Mouse (Mus musculus) frontal cortex, postnatal 10 days (tissue): ENCODE data around the gene Alkbh6.

Experiments used
- DNase-seq, 2 experiments: peaks; one replicate each; pipeline ENCODE4 v3.0.0; 2022; ENCODE audit warnings: low spot score in 2 of 2, mixed read lengths in 1 of 2

Alkbh6 gene

DNA sequence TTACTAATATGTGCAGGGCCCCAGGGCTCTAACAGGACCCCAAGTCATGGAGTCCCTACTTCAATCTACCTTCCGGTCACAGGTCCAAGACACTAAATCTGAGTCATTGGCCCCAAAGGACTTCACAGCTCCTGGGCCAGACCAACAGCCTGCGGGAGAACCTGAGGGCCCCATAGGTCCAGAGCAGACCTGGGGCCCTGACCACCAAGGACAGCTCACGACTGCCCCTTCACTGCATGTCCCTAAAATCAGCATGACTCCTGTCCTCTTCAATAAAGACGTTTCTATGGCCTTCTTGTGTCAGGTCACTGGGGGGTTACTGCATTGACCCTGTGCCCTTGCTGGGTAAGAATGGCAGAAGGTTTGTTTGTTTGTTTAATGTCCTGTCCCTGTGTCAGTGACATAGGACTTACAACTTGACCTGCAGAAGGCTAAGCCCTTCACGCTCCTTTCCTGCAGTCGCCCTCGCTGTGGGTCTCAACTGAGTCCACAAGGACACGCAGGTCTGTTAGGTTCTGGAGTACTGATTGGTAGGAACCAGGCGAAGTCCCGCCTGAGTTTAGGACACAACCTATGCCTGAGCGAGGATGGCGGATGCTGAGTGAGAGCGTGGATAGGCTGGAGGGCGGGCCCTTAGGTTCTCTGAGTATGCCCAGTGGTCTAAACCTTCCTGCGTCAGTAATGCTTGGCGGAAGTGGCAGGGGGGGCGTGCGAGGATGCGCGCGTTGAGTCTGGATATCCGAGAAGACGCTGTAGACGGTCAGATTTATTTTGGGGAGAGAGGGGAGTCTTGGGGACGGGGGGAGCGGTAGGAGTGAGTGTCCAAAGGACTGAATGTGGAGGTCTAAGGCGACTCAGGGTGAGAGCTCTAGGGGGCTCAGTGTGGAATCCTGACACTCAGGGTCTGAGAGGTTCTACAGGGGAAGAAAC is at the start of gene Alkbh6:
TSS of gene Alkbh6 (plus strand) at position 642 of the 930 bp plus-strand sequence.
- peak; percentile 94 to 95 for DNase-seq

- no peak for DNase-seq
These were observed 43.5 kb upstream of the Alkbh6 start for GRCm38 (mm10) chr7:30265041-30265440.

- DNase-seq = no peak
These were observed 43.0 kb upstream of the Alkbh6 start for GRCm38 (mm10) chr7:30265531-30265930.

- no peak for DNase-seq
These were observed 42.6 kb upstream of the Alkbh6 start for GRCm38 (mm10) chr7:30265935-30266334.

- no peak for DNase-seq
These were observed 41.7 kb upstream of the Alkbh6 start for GRCm38 (mm10) chr7:30266780-30267179.

DNA sequence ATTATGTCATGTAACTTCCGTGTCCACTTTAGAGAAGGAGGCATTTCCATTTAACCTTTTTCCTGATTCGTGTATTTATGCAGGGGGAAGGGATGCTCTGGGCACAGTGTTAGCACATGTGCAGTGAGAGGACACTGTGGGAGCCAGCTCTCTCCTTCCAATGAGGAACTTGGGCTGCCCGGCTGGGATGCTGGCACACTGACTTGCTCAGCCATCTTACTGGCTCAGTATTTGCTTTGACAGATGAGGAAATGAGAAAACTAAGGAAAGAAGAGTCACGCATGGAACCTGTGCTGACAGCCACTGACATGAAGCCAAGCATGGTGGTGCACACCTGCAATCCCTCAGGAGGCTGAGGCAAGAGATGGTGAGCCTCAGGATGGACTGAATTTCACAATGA is 38.9 kb upstream of the Alkbh6 start:
- no peak for DNase-seq

DNA sequence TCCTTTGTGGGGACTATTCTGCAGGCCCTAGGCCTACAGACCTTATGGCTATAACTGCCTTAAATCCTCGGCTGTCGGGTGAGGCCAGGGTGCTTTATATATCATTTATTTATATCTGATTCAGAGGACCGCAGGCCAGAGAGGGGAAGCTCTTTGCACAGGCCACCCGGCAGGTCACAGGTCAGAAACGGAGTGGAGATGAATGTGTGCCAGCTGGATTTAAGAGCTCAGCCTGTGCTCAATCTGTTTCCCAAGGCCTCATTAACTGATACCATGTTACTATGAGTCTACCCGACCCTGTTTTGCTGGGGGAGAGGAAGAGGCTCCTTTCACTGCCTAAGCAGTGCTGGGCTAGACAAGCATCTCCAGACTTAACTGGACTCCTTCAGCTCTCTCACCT is 34.1 kb upstream of the Alkbh6 start:
- DNase-seq = no peak

DNA sequence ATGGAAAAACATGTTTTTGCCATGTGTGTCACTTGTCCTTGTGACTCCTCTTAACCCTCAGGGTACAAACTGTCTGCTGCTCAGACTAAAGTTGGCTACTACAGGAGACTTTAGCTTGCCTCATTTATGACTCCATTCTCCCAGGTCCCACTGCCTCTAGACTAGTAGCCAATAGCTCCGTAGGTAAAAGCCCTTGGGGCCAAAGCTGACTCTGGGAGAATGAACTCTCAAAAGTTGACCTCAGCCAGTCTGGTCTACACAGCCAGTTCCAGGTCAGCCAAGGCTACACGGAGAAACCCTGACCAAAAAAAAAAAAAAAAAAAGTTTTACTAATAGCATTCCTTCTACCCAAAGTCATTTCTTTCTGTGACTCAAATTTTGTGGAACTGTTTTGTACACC is 29.6 kb upstream of the Alkbh6 start:
- DNase-seq = no peak

- no peak for DNase-seq
These were observed 29.0 kb upstream of the Alkbh6 start for GRCm38 (mm10) chr7:30279536-30279935.

GRCm38 (mm10) chr7:30279951-30280669 is 28.4 kb upstream of the Alkbh6 start, which contains the start of the genes Thap8 and Wdr62:
Gene Thap8, plus strand, starts transcription at chr7:30280094.
Gene Wdr62, minus strand, starts transcription at chr7:30280419.
- DNase-seq = peak; percentile 79 to 89

DNA sequence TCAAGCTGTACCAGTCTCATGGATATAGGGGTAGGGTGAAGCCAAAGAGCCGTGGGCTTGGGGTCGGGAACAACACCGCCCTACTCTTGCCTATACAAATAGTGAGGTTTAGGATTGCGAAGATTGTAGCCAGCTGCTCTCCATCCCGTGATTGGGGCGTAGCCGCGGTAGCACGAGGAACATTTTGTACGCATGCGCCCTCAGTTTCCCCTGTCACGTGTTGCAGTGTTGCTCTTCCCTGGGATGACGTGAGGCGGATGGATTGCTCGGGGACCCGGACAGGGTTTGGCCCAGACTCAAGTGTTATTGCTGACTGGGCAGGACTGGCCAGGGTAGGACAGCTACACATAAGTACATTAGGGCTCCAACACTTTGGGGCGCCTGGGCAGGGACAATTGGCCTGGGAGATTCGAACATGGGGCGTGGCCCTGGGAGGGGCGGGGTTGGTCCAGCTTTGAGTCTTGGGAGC is 27.8 kb upstream of the Alkbh6 start:
- peak; percentile 85 to 87 for DNase-seq

GRCm38 (mm10) chr7:30281522-30281921 is 27.0 kb upstream of the Alkbh6 start:
- DNase-seq = no peak

DNA sequence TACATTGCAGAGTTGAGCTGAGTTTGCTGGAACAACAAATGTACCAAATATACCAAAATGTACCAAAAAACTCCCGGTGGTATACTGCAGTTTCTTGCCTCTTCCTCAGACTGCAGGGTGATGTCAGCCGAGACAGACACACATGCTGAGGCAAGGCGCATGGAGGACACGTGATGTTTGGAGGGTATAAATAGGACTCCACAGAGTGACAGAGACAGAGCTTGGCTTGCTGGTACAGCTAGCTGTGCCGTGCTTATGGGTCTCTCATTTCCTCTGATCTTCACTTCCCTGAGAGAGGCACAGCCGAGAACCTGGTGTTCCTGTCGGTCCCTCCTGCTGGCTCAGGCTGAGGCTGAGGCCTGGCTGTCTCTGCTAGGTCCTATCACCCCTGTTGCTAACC is 25.8 kb upstream of the Alkbh6 start:
- DNase-seq = no peak

GRCm38 (mm10) chr7:30286701-30287410 is 21.7 kb upstream of the Alkbh6 start:
- no peak for DNase-seq

- no peak for DNase-seq
These were observed 20.5 kb upstream of the Alkbh6 start for GRCm38 (mm10) chr7:30288046-30288445.

DNA sequence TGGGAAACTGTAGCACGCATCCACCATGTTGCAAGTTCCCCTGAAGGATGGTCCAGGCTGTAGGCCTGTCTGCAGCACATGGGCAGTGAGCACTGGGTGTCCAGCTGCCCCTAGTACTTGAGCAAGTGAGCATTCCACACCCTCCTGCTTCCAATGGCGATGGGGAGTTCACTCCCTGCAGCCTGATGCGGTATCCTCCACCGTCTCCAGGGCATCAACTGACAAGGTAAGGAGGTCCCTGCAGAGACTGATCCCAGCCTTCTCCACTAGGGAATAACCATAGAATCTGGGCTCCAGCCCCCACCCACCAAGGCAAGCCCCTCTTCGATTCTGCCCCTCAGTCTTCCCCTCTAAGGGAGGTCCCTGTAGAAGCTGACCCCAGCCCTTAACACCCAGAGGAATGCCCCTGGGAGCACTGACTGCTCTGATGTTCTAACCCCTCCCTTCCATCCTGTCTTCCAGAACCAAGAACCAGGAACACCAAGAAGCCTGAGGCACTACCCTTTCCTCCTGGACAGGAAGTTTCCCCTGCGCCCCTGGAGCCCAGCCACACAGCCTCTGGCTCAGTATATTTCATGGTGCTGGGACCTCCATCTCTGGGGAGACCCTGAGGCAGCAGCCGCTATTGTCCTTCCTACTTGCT is 19.3 kb upstream of the Alkbh6 start:
- no peak for DNase-seq

DNA sequence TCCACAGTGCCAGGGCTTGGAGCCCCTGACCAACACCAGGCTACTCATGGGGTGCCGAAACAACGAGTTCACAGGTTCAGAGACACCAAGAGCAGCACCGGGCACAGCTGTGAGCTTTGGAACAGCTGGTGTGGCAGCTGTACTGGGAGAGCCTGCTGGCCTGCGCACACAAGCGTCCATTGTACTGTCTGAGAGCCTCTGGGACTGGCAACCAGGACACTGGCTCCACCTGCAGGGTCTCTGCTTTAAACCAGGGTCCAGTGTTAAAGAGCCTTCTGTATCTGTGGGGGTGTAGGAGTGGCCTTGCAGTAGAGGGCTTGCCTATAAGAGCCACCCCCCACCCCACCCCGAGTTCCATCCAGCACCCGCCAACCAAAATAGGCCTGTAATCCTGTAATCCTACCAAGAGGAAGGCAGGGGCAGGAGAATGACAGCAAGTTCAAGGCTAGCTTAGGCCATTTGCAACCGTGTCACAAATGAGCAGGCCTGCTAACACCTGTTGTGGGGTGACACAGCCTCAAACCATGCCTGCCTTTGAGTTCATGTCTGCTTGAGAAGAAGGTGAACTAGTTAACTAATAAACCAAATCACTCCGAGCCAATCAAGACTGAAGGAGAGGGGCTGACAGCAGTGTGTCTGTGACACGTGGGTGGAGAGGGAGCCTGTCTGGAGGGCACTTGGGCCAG is 18.7 kb upstream of the Alkbh6 start:
- peak in 1 of 2 experiments; percentile 60 for DNase-seq

DNA sequence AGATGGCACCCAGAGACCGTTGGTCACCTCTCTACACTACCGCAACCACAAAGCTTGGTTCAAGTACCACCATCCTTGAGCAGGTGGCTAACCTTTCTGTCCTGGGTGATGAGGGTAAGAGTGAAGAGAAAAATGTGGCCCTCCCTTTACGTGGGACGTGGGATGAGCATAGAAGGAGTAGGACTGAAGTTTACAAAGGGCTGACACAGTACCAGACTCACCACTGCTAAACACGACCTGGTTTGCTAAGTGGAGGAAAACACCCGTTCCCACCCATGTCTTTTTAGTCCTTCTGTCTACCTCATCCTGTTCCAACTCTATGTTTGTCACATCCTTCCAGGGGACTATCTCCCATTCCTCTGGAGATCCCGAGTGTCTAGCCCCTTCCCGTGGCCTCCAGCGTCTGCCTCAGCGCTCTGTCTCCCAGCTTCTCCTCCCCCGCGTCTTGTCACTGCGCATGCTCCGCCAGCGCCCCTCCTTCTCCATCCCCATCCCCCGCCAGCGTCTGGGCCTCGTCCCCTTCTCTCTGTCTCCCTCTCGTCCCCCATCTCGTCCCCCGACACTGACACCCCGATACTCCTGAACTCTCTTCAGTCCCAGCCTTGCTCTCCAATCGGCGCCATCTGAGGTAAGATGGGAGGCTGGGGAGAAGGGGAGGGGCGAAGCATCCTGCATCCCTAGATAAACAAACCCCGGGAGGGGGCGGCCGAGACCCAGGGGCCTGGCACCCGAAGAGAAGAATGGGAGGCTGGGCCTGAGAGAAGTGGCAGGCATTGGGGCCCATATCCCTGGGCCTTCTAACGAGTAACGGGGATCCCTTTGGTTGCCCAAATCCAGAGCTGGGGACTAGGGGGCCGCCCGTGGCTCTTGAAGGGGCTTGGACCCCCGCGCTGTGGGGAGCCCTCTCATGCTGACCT is 17.0 kb upstream of the Alkbh6 start, which contains the start of gene Clip3:
TSS of gene Clip3 (plus strand) at position 514 of the 917 bp plus-strand sequence.
- peak; percentile 81 to 86 for DNase-seq

- DNase-seq = no peak
These were observed 14.7 kb upstream of the Alkbh6 start for GRCm38 (mm10) chr7:30293795-30294194.

DNA sequence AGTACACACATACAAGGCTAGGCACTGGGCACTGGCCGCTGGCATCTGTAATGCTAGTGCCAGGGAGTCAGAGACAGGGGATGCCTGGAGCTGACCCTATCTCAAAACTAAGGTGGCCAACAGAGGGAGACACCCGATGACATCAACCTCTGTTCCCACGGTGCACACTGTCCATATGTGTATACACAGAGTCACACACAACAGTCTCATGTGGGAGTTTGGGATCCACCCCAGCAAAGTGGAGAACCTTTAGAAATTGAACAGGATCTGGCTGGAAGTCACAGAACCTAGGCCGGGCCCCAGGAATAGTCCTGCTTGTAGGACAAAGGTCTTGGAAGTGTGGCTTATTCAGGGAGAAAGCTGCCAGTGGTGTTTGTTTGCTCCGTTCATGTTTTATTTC is 14.2 kb upstream of the Alkbh6 start:
- no peak for DNase-seq
